In genomic region chr9:23188136-23188535, GRCm38 (mm10) we compare ENCODE assay signal across 28 mouse cellular contexts. TPM values are rescaled to one million over a fixed set of nuclear protein-coding genes. Genes with fewer than 3 reads are reported as not detected.
"Had no signal": no experiment of that assay in that cellular context is flagged by ENCODE, and none has a peak within 500 bp of the region (broad histone marks: within the 10 kb centered on the region; RNA-seq: fewer than 3 reads in every experiment).

No protein-coding gene starts in this region.

- ATAC-seq: forebrain, embryonic 13.5 days; forebrain, embryonic 14.5 days; forebrain, embryonic 15.5 days; forebrain, embryonic 16.5 days; forebrain, postnatal 0 days had no signal

- H3K36me3 ChIP-seq: embryonic facial prominence, embryonic 12.5 days; embryonic facial prominence, embryonic 13.5 days; embryonic facial prominence, embryonic 15.5 days; forebrain, embryonic 10.5 days; forebrain, embryonic 12.5 days; forebrain, embryonic 15.5 days; heart, embryonic 10.5 days had no signal

- H3K4me3 ChIP-seq: embryonic facial prominence, embryonic 12.5 days; embryonic facial prominence, embryonic 13.5 days; embryonic facial prominence, embryonic 15.5 days; erythroblast, embryonic 14.5 days; forebrain, embryonic 10.5 days; forebrain, embryonic 12.5 days; forebrain, embryonic 13.5 days; forebrain, embryonic 15.5 days; gastrocnemius, adult 2 months; heart, adult 2 months; heart, embryonic 10.5 days had no signal

- H3K27ac ChIP-seq: embryonic facial prominence, embryonic 12.5 days; embryonic facial prominence, embryonic 13.5 days; embryonic facial prominence, embryonic 15.5 days; forebrain, embryonic 10.5 days; forebrain, embryonic 12.5 days; forebrain, embryonic 13.5 days; forebrain, embryonic 15.5 days; gastrocnemius, adult 2 months; heart, adult 2 months; heart, embryonic 10.5 days had no signal

- H3K9me3 ChIP-seq: embryonic facial prominence, embryonic 12.5 days; embryonic facial prominence, embryonic 15.5 days; forebrain, embryonic 10.5 days; forebrain, embryonic 12.5 days; forebrain, embryonic 13.5 days; forebrain, embryonic 15.5 days; heart, embryonic 10.5 days had no signal

- H3K4me2 ChIP-seq: embryonic facial prominence, embryonic 12.5 days; embryonic facial prominence, embryonic 13.5 days; embryonic facial prominence, embryonic 15.5 days; forebrain, embryonic 12.5 days; forebrain, embryonic 13.5 days; forebrain, embryonic 15.5 days had no signal

- DNase-seq: cerebellum, adult 8-10 months; cerebellum, adult 9-10 months; cerebellum, adult 9-11 months; cerebellum, postnatal 10 days; cerebellum, postnatal 14 days; cerebellum, postnatal 25 days; cerebellum, postnatal 36 days; embryo, embryonic 11 days; forebrain, postnatal 0 days; gastrocnemius, adult 2 months; gastrocnemius, postnatal 10 days; gastrocnemius, postnatal 14 days; gastrocnemius, postnatal 25 days; gastrocnemius, postnatal 36 days; heart, adult 11 months; heart, adult 18-20 months; heart, adult 2 months had no signal

- H3K9ac ChIP-seq: embryonic facial prominence, embryonic 12.5 days; embryonic facial prominence, embryonic 13.5 days; embryonic facial prominence, embryonic 15.5 days; forebrain, embryonic 12.5 days; forebrain, embryonic 13.5 days; forebrain, embryonic 15.5 days; forebrain, postnatal 0 days had no signal

- H3K4me1 ChIP-seq: embryonic facial prominence, embryonic 12.5 days; embryonic facial prominence, embryonic 13.5 days; embryonic facial prominence, embryonic 15.5 days; forebrain, embryonic 10.5 days; forebrain, embryonic 12.5 days; forebrain, embryonic 13.5 days; forebrain, embryonic 15.5 days; heart, embryonic 10.5 days had no signal

- H3K27me3 ChIP-seq: embryonic facial prominence, embryonic 12.5 days; embryonic facial prominence, embryonic 13.5 days; embryonic facial prominence, embryonic 15.5 days; forebrain, embryonic 12.5 days; forebrain, embryonic 13.5 days; forebrain, embryonic 15.5 days had no signal

RNA-seq across cellular contexts. Expression of gene Bmper, which starts 34.7 kb away (rescaled TPM):
- polyA plus RNA-seq: erythroblast, embryonic 14.5 days had no signal
